Mouse (Mus musculus): ENCODE results near the gene Foxn3. TPM values are rescaled to one million over a fixed set of nuclear protein-coding genes. Genes with fewer than 3 reads are reported as not detected.

Foxn3 gene
- polyA plus RNA-seq, 1 experiment from 2014 or later, result 66.2 TPM

DNA sequence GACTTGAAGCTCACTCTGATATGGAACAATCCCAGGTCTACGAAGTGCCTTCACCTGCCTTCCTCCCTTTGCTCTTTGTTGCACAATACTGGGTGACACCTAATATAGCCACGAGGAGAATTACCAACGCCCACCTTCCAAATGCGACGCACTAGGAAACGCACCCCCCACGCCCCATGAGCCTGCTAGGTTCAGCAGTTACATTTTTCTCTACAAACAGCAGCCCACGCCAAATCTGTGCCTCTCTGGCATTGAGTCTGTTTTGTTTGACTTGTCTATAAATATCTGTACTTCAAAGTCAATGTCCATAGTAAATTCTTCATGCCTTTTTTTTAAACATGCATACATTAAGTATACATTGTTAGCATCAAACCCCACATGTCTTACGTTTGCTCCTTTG is 145.5 kb downstream of the Foxn3 start:
- Histone ChIP-seq H3K27me3 (replicated peaks) (no peaks in the 10 kb centered on the region), H3K4me2 (no peak overlapping the region), H3K4me3 (no peak overlapping the region), H3K9ac (no peak overlapping the region), H3K36me3 (no peaks in the 10 kb centered on the region), H3K9me3 (replicated peaks) (no peaks in the 10 kb centered on the region), H3K4me1 (replicated peaks) (peaks cover 15% of the 10 kb centered on the region), H3K27ac (ENCODE audit: poor library complexity, severe bottlenecking) (no peak overlapping the region)
- 87% methylated on average over 9 of the region's 9 CpGs for WGBS
- ATAC-seq (ENCODE audit: insufficient number of reproducible peaks, low FRiP score), result no peak

DNA sequence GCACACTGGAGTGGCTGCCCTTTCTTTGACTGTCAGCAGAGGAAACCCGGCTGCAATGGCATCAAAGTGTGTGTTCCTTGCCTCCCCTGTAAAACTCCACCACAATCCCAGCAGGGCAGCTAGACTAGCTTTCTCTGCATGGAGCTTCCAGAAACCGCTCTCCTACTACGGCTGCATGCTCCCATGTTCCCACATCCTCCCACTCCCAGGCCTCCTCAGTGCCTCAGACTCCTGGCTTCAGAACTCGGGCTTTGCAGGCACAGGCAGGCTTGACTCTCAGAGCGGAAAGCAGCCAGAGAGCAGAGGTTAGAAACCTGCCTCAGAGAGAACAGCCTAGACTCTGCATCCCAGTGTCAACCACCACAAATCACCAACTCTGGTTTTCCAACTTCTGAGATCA is 147.8 kb downstream of the Foxn3 start:
- no peak for ATAC-seq (ENCODE audit: insufficient number of reproducible peaks, low FRiP score)
- no peak overlapping the region for H3K4me3 ChIP-seq
- no peaks in the 10 kb centered on the region for H3K27me3 ChIP-seq (replicated peaks)
- no peaks in the 10 kb centered on the region for H3K9me3 ChIP-seq (replicated peaks)
- WGBS, result 64% methylated on average over 5 of the region's 5 CpGs
- H3K9ac ChIP-seq, result no peak overlapping the region
- no peak overlapping the region for H3K4me2 ChIP-seq
- no peak overlapping the region for H3K27ac ChIP-seq (ENCODE audit: poor library complexity, severe bottlenecking)
- peaks cover 27% of the 10 kb centered on the region for H3K4me1 ChIP-seq (replicated peaks)
- no peaks in the 10 kb centered on the region for H3K36me3 ChIP-seq

GRCm38 (mm10) chr12:99412496-99412895 is 150.9 kb downstream of the Foxn3 start:
- H3K4me2 ChIP-seq, result no peak overlapping the region
- peaks cover 39% of the 10 kb centered on the region for H3K4me1 ChIP-seq (replicated peaks)
- no peak overlapping the region for H3K27ac ChIP-seq (ENCODE audit: poor library complexity, severe bottlenecking)
- no peak for ATAC-seq (ENCODE audit: insufficient number of reproducible peaks, low FRiP score)
- no peaks in the 10 kb centered on the region for H3K27me3 ChIP-seq (replicated peaks)
- no peaks in the 10 kb centered on the region for H3K36me3 ChIP-seq
- no peak overlapping the region for H3K4me3 ChIP-seq
- H3K9ac ChIP-seq, result no peak overlapping the region
- H3K9me3 ChIP-seq (replicated peaks), result no peaks in the 10 kb centered on the region
- 46% methylated on average over 3 of the region's 3 CpGs for WGBS

DNA sequence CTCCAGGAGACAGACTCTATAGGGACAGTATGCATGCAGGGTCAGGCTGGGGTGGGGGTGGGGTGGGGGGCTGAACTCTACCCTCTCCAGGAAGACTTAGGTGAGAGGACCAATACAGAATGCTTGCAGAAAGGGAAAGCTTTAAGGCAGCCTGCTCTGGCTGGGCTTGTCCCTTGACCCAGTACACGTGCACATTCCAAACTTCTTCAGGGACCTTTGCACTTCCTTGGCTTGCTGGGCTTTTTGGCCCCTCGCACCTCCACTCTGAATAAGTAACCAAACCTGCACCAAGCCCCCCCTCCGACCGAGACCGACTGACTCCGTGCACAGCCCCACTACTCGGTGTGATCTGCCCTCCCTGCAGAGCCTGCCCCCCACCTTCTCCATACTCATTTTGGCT is 151.3 kb downstream of the Foxn3 start:
- no peak overlapping the region for H3K4me3 ChIP-seq
- no peaks in the 10 kb centered on the region for H3K36me3 ChIP-seq
- no peaks in the 10 kb centered on the region for H3K9me3 ChIP-seq (replicated peaks)
- H3K4me2 ChIP-seq, result no peak overlapping the region
- ATAC-seq (ENCODE audit: insufficient number of reproducible peaks, low FRiP score), result no peak
- WGBS, result 40% methylated on average over 7 of the region's 7 CpGs
- H3K27ac ChIP-seq (ENCODE audit: poor library complexity, severe bottlenecking), result no peak overlapping the region
- H3K27me3 ChIP-seq (replicated peaks), result no peaks in the 10 kb centered on the region
- H3K9ac ChIP-seq, result no peak overlapping the region
- peaks cover 41% of the 10 kb centered on the region for H3K4me1 ChIP-seq (replicated peaks)

DNA sequence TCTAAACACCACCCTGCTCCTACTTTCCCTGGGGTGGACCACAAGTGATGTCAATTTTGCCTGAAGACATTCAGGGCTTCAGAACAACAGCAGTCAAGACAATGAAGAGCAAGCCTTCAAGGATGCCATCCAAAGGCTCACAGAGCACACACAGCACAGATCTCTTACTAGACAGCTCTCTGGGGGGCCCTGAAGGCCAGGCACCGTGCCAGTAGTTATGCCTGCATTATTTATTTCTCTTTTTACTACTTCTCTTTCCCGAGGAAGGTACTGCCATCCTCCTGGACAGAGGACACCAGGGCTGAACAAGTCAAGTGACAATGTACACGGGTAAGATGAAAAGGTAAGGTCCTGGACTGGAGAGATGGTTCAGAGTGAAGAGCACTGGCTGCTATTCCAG is 154.7 kb downstream of the Foxn3 start:
- Histone ChIP-seq H3K27me3 (replicated peaks) (no peaks in the 10 kb centered on the region), H3K4me3 (no peak overlapping the region), H3K27ac (ENCODE audit: poor library complexity, severe bottlenecking) (no peak overlapping the region), H3K36me3 (no peaks in the 10 kb centered on the region), H3K9ac (no peak overlapping the region), H3K4me1 (replicated peaks) (peaks cover 34% of the 10 kb centered on the region), H3K4me2 (no peak overlapping the region), H3K9me3 (replicated peaks) (peaks cover 2% of the 10 kb centered on the region; the same call in 1 of the 2 replicates)
- WGBS, result 72% methylated on average over 3 of the region's 3 CpGs
- ATAC-seq (ENCODE audit: insufficient number of reproducible peaks, low FRiP score), result no peak

DNA sequence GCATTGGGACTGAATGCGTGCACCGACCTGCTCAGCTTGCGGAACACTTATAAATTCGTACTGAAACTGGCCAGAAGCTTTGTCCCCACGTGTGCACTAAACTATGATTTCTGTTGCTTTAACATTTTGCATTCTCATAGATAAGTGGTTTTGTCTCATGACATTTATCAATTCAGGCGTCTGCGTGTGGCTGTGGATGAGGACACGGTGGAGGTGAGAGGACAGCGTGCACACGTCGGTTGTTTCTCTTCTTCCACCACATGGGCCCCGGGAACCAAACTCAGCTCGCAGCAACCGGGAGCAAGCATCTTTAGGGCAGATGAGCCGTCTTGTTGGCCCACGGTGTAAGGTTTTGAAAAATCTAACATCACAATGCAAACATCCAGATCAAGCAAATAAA is 155.3 kb downstream of the Foxn3 start:
- no peak overlapping the region for H3K9ac ChIP-seq
- H3K27me3 ChIP-seq (replicated peaks), result no peaks in the 10 kb centered on the region
- peaks cover 6% of the 10 kb centered on the region; the same call in 1 of the 2 replicates for H3K9me3 ChIP-seq (replicated peaks)
- peaks cover 32% of the 10 kb centered on the region for H3K4me1 ChIP-seq (replicated peaks)
- no peak overlapping the region for H3K4me2 ChIP-seq
- WGBS, result 82% methylated on average over 16 of the region's 16 CpGs
- H3K4me3 ChIP-seq, result no peak overlapping the region
- H3K36me3 ChIP-seq, result no peaks in the 10 kb centered on the region
- no peak overlapping the region for H3K27ac ChIP-seq (ENCODE audit: poor library complexity, severe bottlenecking)
- no peak for ATAC-seq (ENCODE audit: insufficient number of reproducible peaks, low FRiP score)

DNA sequence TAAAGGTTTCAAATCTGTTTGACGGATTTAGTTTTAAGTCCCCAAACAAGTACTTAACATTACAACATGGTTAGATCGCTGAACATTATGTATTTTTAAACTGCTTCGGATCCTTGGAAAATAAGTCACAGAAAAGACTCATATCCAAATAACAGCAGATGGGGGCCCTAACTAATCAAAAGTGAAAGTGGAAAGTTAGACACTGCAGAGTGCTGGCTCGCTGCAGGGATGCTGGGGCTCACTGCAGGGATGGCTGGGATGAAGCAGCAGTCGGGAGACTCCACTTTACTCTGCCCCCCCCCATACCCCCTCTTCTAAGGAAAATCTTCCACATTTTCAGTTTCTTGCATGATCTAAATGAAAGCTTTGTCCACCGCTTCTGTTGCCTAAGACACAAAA is 156.1 kb downstream of the Foxn3 start:
- Histone ChIP-seq H3K27ac (ENCODE audit: poor library complexity, severe bottlenecking) (peak overlapping the region; percentile 64; the same call in 1 of the 2 replicates), H3K4me2 (peak overlapping the region; percentile 57), H3K27me3 (replicated peaks) (no peaks in the 10 kb centered on the region), H3K9me3 (replicated peaks) (peaks cover 8% of the 10 kb centered on the region; the same call in 1 of the 2 replicates), H3K36me3 (no peaks in the 10 kb centered on the region), H3K9ac (no peak overlapping the region), H3K4me1 (replicated peaks) (peaks cover 26% of the 10 kb centered on the region; the same call in 1 of the 2 replicates), H3K4me3 (peak overlapping the region; percentile 13; the same call in 1 of the 2 replicates)
- 49% methylated on average over 6 of the region's 6 CpGs for WGBS
- ATAC-seq (ENCODE audit: insufficient number of reproducible peaks, low FRiP score), result 0 out of 2 replicates have a peak, but pooled peaks have one; percentile 63

DNA sequence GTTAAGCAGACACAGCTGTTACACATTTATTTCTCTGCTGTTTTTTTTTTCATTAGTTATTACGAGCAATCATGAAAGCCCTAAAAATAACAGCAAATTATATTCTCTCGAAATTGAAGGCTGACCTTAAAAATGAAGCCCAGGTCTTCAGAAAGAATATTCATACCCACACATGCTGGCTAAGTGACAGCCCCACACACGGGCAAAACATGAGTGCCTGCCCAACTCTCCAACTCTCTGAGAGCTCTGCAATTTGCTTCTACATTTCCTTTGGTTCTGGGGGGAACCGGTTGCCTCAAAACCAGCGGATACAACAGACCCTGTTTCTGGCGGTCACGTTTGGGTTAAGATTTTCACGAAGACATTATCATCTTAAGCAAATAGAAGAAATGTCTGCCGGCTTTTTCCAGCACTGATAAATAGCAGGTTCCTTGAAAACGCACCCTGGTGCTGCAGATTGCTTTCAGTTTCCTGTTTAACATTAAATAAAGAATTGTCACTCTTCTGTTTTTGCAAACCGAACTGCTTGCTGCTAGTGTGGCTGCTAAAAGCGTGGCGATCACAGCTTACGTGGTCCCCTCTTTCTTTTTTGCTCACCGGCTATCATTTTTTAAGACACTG is 156.6 kb downstream of the Foxn3 start:
- H3K4me3 ChIP-seq, result peak overlapping the region; percentile 13; the same call in 1 of the 2 replicates

DNA sequence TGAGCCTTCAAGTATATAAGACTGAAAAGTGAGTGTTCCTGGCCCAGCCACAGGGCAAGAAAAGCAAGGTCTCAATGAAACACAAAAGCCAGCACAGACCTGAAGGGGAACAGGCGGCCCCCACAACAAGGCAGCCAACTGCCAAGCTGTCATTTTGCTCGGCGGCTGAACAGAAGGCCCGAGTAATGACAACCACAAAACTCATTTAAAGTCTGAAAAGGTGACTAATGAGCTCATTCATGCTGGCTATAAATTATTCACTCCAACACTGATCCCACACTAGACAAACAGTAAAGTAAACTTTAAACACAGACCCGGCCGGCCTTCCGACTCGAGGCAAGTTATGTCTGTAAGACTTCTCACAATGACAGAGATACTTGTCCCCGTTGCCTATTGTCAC is 157.1 kb downstream of the Foxn3 start:
- no peak overlapping the region for H3K4me3 ChIP-seq
- WGBS, result 66% methylated on average over 9 of the region's 9 CpGs
- no peak overlapping the region for H3K9ac ChIP-seq
- H3K27me3 ChIP-seq (replicated peaks), result no peaks in the 10 kb centered on the region
- no peak overlapping the region for H3K4me2 ChIP-seq
- H3K9me3 ChIP-seq (replicated peaks), result peaks cover 9% of the 10 kb centered on the region; the same call in 1 of the 2 replicates
- ATAC-seq (ENCODE audit: insufficient number of reproducible peaks, low FRiP score), result no peak
- no peaks in the 10 kb centered on the region for H3K36me3 ChIP-seq
- peaks cover 18% of the 10 kb centered on the region; the same call in 1 of the 2 replicates for H3K4me1 ChIP-seq (replicated peaks)
- H3K27ac ChIP-seq (ENCODE audit: poor library complexity, severe bottlenecking), result peak overlapping the region; percentile 27; the same call in 1 of the 2 replicates

More for the DNA sequence above, 156.6 kb downstream of the Foxn3 start:
- Histone ChIP-seq H3K27me3 (replicated peaks) (no peaks in the 10 kb centered on the region), H3K9me3 (replicated peaks) (peaks cover 9% of the 10 kb centered on the region; the same call in 1 of the 2 replicates), H3K4me2 (peak overlapping the region; percentile 57), H3K27ac (ENCODE audit: poor library complexity, severe bottlenecking) (peak overlapping the region; percentile 64), H3K4me1 (replicated peaks) (peaks cover 22% of the 10 kb centered on the region; the same call in 1 of the 2 replicates), H3K9ac (no peak overlapping the region), H3K36me3 (no peaks in the 10 kb centered on the region)
- 51% methylated on average over 15 of the region's 15 CpGs for WGBS
- ATAC-seq (ENCODE audit: insufficient number of reproducible peaks, low FRiP score), result no peak

GRCm38 (mm10) chr12:99405401-99405800 is 158.0 kb downstream of the Foxn3 start:
- H3K4me3 ChIP-seq, result no peak overlapping the region
- H3K36me3 ChIP-seq, result no peaks in the 10 kb centered on the region
- H3K4me2 ChIP-seq, result no peak overlapping the region
- peaks cover 9% of the 10 kb centered on the region; the same call in 1 of the 2 replicates for H3K9me3 ChIP-seq (replicated peaks)
- ATAC-seq (ENCODE audit: insufficient number of reproducible peaks, low FRiP score), result no peak
- WGBS, result 74% methylated on average over 4 of the region's 4 CpGs
- no peak overlapping the region for H3K27ac ChIP-seq (ENCODE audit: poor library complexity, severe bottlenecking)
- peaks cover 18% of the 10 kb centered on the region; the same call in 1 of the 2 replicates for H3K4me1 ChIP-seq (replicated peaks)
- no peaks in the 10 kb centered on the region for H3K27me3 ChIP-seq (replicated peaks)
- no peak overlapping the region for H3K9ac ChIP-seq

DNA sequence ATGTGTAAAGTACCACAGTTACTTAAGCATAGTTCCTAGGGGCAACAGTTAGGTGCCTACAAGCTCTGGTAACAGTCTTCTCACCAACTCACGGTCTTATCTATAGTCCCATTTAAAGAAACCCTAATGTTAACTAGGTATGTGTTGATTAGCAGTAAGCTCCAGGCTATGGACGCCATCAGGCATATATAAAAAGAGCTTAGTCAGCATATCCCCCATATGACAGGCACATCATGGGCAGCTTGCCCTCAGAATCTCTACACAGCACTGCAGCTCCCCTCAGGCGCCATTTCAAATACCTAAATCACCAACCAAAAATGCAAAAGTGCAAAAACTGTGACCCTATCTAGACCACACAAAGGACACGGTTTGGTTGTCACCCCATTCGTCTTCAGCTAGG is 160.4 kb downstream of the Foxn3 start:
- Histone ChIP-seq H3K27ac (ENCODE audit: poor library complexity, severe bottlenecking) (no peak overlapping the region), H3K9ac (no peak overlapping the region), H3K4me1 (replicated peaks) (peaks cover 15% of the 10 kb centered on the region), H3K36me3 (no peaks in the 10 kb centered on the region), H3K4me3 (no peak overlapping the region), H3K9me3 (replicated peaks) (peaks cover 9% of the 10 kb centered on the region; the same call in 1 of the 2 replicates), H3K27me3 (replicated peaks) (no peaks in the 10 kb centered on the region), H3K4me2 (no peak overlapping the region)
- ATAC-seq (ENCODE audit: insufficient number of reproducible peaks, low FRiP score), result no peak
- 85% methylated on average over 5 of the region's 5 CpGs for whole genome bisulfite sequencing
